Mouse (Mus musculus): ENCODE measurements around the gene Haus8.
"Not testable (repeated sequence)": the region's sequence is repeated elsewhere in the genome, so short reads cannot be mapped to it uniquely, and the experiment has no call there.

The Haus8 gene

GRCm38 (mm10) chr8:71272286-71273150 is at the start of gene Haus8, which contains the start of gene Myo9b:
TSS of gene Haus8 (minus strand) at chr8:71272934.
TSS of gene Myo9b (plus strand) at chr8:71272714.
- DNase-seq (ENCODE audit: low spot score in 2 of 2), result peak; percentile 93 to 94

DNA sequence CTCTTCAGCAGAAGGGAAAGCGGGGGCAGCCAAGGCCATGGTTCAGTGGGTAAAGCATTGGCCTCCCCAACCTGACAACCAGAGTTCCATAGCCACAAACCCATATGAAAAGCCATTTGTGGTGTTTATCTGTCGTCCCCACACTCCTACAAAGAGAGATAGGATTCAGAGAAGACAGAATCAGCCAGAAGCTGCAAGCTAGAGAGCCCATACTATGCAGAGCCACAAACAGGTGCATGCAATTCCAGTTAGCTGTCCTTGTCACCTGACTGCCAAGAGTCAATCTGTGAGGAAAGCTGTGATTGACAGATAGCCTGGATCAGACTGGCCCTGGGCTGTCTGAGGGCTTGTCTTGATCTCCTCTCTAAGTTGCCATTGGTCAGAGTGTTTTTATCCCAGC is 47.0 kb upstream of the Haus8 start:
- not testable (repeated sequence) for DNase-seq (ENCODE audit: low spot score in 2 of 2)

DNA sequence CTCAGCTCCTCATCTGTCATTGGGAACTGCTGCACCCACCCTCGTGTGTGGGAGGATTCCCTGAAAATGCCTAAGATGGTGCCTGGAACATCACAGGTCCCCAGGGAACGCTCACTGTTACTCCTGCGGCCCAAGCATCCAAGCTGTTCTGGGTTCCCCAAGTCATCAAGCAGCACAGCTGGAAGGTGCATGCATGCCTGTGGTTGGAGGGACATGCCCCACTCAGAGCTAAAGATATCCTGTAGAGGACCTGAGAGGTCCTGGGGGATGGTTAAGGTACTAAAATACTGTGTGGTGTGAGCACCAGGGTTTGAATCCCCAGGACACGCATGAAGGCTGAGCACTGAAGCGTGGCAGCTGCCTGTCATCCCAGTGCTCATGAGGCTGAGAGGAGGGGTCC is 45.9 kb upstream of the Haus8 start:
- not testable (repeated sequence) for DNase-seq (ENCODE audit: low spot score in 2 of 2)

- DNase-seq (ENCODE audit: low spot score in 2 of 2), result no peak
These were observed 43.8 kb upstream of the Haus8 start for GRCm38 (mm10) chr8:71316486-71317031.

GRCm38 (mm10) chr8:71315972-71316371 is 43.2 kb upstream of the Haus8 start:
- DNase-seq (ENCODE audit: low spot score in 2 of 2), result no peak

DNA sequence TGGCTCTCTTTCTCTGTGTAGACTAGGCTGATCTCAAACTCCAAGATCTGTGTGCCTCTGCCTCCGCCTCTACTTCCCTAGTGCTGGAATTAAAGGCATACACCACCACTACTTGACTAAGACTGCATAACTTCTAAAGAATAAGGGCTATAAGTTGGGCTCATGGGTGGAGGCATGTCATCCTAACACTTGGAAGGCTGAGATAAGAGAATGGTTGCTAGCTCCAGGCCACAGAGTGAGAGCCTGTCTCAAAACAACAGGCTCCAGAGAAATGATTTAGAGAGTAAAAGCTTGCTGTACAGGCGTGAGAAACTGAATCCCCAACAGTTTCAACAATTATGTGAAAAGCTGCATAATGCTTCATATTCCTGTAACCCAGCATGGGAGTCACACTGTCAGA is 41.2 kb upstream of the Haus8 start:
- DNase-seq (ENCODE audit: low spot score in 2 of 2), result no peak

GRCm38 (mm10) chr8:71312700-71313099 is 40.0 kb upstream of the Haus8 start:
- DNase-seq (ENCODE audit: low spot score in 2 of 2), result no peak

DNA sequence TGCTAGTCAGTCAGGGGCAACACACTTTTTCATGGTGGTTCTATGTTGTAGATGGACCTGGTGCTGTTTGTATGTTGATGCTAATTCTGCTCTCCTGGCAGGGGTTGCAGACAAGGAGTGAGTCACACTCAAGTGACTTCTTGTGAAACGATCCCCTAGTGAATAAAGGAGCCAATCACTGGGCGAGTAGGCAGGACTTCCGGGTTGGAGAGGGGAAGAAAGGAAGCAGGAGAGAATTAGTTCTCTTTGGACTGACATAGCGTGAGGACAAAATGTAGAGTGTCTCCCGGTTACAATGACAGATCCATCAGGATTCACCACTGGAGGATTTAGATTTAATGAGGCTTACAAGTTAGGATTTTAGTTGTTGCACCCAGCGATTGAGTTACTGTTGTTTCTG is 37.7 kb upstream of the Haus8 start:
- DNase-seq (ENCODE audit: low spot score in 2 of 2), result no peak

- DNase-seq (ENCODE audit: low spot score in 2 of 2), result no peak
These were observed 35.2 kb upstream of the Haus8 start for GRCm38 (mm10) chr8:71307913-71308312.

DNA sequence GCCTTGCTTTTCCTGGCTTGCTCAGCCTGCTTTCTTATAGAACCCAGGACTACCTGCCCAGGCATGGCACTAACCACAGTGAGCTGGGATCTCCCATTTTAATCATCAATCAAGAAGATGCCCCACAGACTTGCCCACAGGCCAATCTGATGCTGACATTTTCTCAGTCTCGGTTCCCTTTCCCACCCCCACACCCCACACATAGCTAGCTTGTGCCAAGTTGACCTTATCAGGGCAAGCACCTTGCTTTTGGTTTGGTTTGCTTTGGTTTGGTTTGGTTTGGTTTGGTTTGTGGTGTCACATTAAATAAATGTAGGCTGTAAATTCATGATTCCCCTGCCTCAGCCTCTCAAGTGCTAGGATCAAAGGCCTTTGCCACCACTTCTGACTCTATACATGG is 34.6 kb upstream of the Haus8 start:
- no peak for DNase-seq (ENCODE audit: low spot score in 2 of 2)

GRCm38 (mm10) chr8:71305988-71306387 is 33.3 kb upstream of the Haus8 start:
- no peak for DNase-seq (ENCODE audit: low spot score in 2 of 2)

DNA sequence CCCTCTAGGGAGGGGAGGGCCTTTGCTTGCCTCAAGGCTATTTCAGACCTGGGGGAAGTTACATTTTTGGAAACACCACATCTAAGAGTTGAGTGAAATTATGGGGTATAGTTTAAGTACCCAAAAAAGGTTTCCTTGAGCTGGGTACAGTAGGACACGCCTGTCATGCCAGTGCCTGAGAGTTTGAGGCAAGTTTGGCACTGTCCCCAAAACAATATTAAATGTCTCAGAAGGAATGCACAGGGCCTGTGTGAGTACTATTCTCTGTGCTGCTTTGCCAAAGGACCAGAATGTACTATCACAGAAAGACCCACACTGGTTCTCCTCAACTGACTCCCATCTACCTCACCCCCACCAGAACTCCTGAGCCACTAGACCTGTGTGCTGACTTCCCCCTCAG is 30.9 kb upstream of the Haus8 start:
- no peak for DNase-seq (ENCODE audit: low spot score in 2 of 2)

- DNase-seq (ENCODE audit: low spot score in 2 of 2), result no peak
These were observed 30.1 kb upstream of the Haus8 start for GRCm38 (mm10) chr8:71302788-71303187.

DNA sequence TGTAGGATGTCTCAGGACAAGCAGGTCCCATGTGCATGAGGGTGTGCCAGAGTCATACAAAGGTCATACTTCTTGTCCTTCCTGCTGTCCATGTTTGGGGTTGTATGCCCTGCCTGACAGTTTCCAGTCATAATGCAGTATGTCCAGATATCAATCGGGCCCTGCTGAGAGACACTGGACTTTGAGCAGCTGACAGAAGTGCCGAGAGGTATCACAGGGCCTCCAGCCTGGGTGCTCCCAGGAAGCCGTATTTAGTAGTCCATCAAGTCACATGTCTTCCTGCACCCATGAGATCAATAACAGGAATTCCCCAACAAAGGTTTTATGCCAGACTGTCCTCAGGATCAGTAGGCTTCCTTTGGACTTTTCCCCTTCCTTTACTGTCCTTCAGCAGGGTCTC is 27.0 kb upstream of the Haus8 start:
- no peak for DNase-seq (ENCODE audit: low spot score in 2 of 2)

DNA sequence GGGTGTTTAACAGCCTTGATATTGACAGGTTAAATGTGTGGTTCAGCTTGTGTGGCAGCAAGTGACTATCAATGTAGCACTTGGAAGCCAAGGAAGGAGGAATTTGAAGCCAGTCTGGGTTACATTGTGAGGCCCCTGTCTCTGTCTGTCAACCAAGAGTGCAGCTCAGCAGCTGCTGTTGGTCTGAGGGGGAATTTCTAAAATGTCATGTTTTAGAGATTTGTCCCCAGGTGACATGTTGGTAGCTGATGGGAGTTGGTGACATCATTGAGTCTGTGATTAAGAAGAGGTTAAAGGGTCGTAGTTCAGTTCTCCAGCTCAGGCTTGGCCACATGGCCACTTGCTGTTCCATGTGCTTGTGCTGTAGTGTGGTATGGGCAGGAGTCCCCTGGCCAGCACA is 24.7 kb upstream of the Haus8 start:
- no peak for DNase-seq (ENCODE audit: low spot score in 2 of 2)

GRCm38 (mm10) chr8:71296784-71297183 is 24.1 kb upstream of the Haus8 start:
- no peak for DNase-seq (ENCODE audit: low spot score in 2 of 2)

DNA sequence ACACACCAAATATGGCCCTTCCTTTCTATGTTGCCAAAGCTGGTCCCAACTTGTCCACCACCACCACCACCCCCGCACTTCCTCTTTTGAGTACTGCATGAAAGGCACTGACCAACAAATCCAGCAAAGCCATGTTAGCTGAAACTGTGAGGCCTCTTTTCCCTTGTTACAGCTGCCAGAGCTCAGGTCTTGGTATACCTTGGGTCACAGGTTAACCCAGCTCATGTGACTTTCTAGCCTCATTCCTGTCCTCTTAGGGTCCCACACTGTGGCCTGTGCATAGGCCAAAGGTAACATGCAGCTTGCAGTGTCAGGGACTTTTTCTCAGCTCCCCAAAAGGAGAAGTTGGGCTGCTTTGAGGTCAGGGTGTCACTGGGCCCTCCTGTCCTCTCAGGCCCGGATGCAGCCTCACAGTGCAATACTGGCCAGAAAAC is 23.5 kb upstream of the Haus8 start:
- no peak for DNase-seq (ENCODE audit: low spot score in 2 of 2)

- DNase-seq (ENCODE audit: low spot score in 2 of 2), result not testable (repeated sequence)
These were observed 21.2 kb upstream of the Haus8 start for GRCm38 (mm10) chr8:71293930-71294329.

- DNase-seq (ENCODE audit: low spot score in 2 of 2), result no peak
These were observed 18.6 kb upstream of the Haus8 start for GRCm38 (mm10) chr8:71291351-71291750.

GRCm38 (mm10) chr8:71290911-71291310 is 18.2 kb upstream of the Haus8 start:
- no peak for DNase-seq (ENCODE audit: low spot score in 2 of 2)

GRCm38 (mm10) chr8:71290211-71290610 is 17.5 kb upstream of the Haus8 start:
- no peak for DNase-seq (ENCODE audit: low spot score in 2 of 2)

DNA sequence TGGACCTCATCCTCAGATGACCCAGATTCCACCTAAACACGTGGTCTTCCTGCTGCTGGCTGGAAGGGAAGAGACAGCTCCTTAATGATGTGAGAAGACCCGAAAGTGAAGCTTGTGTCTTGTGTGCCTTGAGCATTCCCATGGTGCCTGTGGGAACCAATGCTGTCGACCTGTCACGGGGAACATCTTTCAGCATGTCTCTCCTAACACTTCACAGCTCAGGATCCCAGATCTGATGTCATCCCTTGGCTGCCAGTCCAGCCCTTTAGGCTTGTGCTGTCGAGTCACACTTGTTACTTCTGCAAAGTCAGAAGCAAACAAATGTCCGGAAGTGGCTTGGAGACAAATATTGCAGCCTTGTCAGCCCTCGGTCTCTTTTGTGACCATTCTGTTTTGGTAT is 16.4 kb upstream of the Haus8 start:
- DNase-seq (ENCODE audit: low spot score in 2 of 2), result no peak

DNA sequence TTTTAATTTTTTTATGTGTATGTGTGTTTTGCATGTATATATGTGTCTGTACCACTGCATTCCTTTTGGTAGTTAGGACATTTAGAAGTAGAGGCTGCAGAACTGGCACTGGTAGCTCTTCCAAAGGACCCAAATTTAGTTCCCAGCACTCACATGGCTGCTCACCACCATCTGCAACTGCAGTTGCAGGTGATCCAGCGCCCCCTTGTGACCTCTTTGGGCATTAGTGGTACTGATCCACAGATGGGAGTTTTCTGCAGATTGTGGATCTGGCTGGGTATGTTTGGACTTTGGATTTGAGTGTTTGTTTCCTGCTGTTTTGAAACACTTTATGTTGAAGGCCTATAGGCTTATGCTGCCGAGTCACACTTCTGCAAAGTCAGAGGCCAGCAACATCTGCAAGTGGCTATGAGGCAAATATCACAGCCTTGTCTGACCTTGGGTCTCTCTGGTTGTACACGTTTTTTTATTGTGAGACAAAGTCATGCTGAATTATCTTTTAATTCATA is 15.8 kb upstream of the Haus8 start:
- no peak for DNase-seq (ENCODE audit: low spot score in 2 of 2)
